Mouse (Mus musculus) megakaryocyte, embryonic 14.5 days (primary cell): Measurements from ENCODE around the gene Celf5.

Source experiments
- FLI1 ChIP-seq: IDR thresholded peaks from 2 replicates; pipeline ENCODE4 v1.6.1; 2012; ENCODE audit warnings: low read length, inconsistent platforms, mixed read lengths
- GATA1 ChIP-seq: IDR thresholded peaks from 3 replicates; pipeline ENCODE4 v1.6.1; 2012; ENCODE audit warnings: mixed read lengths, low read length, inconsistent platforms, borderline replicate concordance

DNA sequence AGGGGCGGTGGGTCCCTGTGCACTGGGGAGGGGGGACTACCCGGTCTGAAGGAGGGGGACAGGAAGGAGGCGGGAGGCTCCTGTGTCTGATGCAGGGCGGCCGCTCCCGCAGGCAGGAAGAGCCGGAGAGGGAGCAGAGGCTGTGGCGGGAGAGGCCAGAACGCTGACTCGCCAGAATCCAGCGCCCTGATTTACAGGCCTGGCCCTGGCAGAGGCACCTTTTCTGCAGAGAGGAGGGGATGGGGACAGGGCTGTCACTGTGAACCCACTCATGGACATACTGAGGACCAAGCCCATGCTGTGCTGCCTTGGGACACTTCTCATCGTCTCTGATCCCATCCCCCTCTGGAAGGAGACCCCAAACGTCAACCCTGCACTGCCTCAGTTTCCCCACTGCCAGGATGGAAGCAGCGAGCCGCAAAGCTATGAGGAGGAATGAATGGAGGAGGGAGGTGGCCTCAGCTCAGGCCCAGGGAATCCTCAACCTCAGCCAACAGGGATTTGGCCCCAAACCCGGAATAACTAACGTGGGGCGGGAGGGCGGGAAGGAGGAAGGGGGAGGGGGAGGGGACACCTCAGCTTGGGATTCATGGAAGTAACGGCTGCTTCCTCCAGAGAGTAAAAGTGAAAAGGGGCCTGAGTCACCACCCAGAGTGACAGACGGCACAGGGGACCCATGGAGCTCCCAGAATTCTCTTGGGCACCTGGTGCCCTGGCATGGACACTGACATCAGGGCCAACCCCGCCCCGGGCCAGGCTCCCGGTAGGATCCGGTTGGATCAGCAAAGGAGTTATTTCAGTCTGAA lies 58.1 kb downstream of the Celf5 start:
- no peak for TF ChIP-seq FLI1
- TF ChIP-seq GATA1: no peak
